Mouse (Mus musculus): Measurements from ENCODE around the gene Kcnj11.

DNA sequence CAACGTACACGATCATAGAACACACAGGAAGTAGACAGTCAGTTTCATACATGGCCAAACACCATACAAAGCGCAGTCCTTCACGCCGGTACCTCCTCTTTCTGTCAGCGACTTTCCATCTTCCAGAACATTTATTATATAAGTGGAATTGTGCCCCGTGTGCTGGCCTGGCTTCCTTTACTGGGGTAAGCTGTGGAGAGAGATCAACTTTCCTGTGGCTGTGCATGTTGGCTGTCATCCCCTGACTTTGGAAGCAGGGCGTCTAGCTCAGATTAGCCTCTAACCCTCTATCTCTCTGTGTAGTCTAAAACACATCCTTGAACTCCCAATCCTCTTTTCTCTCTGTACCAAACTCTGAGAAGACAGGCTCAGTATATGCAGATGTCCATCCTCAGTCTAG, 31.7 kb downstream of the Kcnj11 start:
- TF ChIP-seq TBP (IDR thresholded peaks at IDR 0.05; ENCODE audit: low read depth, low read length) (no peak), CTCF (IDR thresholded peaks at IDR 0.05 in 2 of 3, conservative IDR thresholded peaks at IDR 0.05 in 1 of 3; ENCODE audit: control insufficient read depth in 1 of 3, insufficient read depth in 1 of 3, low read depth in 2 of 3, low read length in 3 of 3, poor library complexity in 1 of 3, severe bottlenecking in 1 of 3) (no peak), POLR2A (IDR thresholded peaks at IDR 0.05; ENCODE audit: control insufficient read depth in 1 of 2, insufficient read depth in 1 of 2, low read depth in 1 of 2, low read length in 2 of 2, poor library complexity in 1 of 2) (no peak), JUND (IDR thresholded peaks at IDR 0.05; ENCODE audit: low read depth, low read length) (no peak), NRF1 (IDR thresholded peaks at IDR 0.05; ENCODE audit: insufficient read depth, low read depth, low read length, poor library complexity, severe bottlenecking) (no peak), POLR2AphosphoS2 (IDR thresholded peaks at IDR 0.05; ENCODE audit: low read length) (no peak), GATA1 (IDR thresholded peaks at IDR 0.05; ENCODE audit: low read depth, low read length) (no peak), EP300 (IDR thresholded peaks at IDR 0.05; ENCODE audit: low read depth in 1 of 2, low read length in 2 of 2) (no peak), RAD21 (IDR thresholded peaks at IDR 0.05; ENCODE audit: low read depth, low read length) (no peak), USF1 (IDR thresholded peaks at IDR 0.05; ENCODE audit: low read depth, low read length) (no peak), MAX (IDR thresholded peaks at IDR 0.05; ENCODE audit: low read length) (no peak), ZKSCAN1 (IDR thresholded peaks at IDR 0.05; ENCODE audit: low read depth, low read length) (no peak), NELFE (IDR thresholded peaks at IDR 0.05; ENCODE audit: low read depth, low read length) (no peak), HCFC1 (IDR thresholded peaks at IDR 0.05; ENCODE audit: low read depth, low read length) (no peak)

Data from MEL (cell line).